Mouse (Mus musculus) intestine, postnatal 0 days (tissue): ENCODE measurements at regions not wholly inside any gene's neighbourhood (a gene's known extent, or its start where the extent isn't known, plus 50 kb on each side); places are given as distances from the start of the nearest gene placed in this dataset.
A peak's percentile ranks its signal among the peaks of the same experiment; 100 is the strongest.

Source experiments
- ATAC-seq: fragments of 200-750 bp; cut with Nextera tagmentation; 2 replicates; pipeline ENCODE4 v1.8.0; 2017; ENCODE audit warnings: mild to moderate bottlenecking, moderate TSS enrichment, moderate library complexity
- H3K27ac ChIP-seq: fragments of 300-500 bp; sonication (generic); 2 replicates; pipeline ENCODE4 v1.5.1; 2014; ENCODE audit warnings: mild to moderate bottlenecking, low read depth, low read length, moderate library complexity
- H3K27me3 ChIP-seq: fragments of 300-500 bp; sonication (generic); replicated peaks from 2 replicates; pipeline ENCODE4 v1.6.1; 2014; ENCODE audit warnings: low read length, mixed read lengths; ENCODE audit not compliant: control insufficient read depth, insufficient read depth
- H3K36me3 ChIP-seq: fragments of 300-500 bp; sonication (generic); 2 replicates; pipeline ENCODE4 v1.6.1; 2014; ENCODE audit warnings: mild to moderate bottlenecking, moderate library complexity; ENCODE audit not compliant: control insufficient read depth, insufficient read depth
- H3K4me1 ChIP-seq: fragments of 300-500 bp; sonication (generic); replicated peaks from 2 replicates; pipeline ENCODE4 v1.6.1; 2014; ENCODE audit warnings: antibody characterized with exemption, low read length, mixed read lengths; ENCODE audit not compliant: control insufficient read depth, insufficient read depth
- H3K4me2 ChIP-seq: fragments of 300-500 bp; sonication (generic); replicated peaks from 2 replicates; pipeline ENCODE4 v1.6.1; 2014; ENCODE audit warnings: low read depth, mild to moderate bottlenecking, moderate library complexity
- H3K4me3 ChIP-seq: fragments of 300-500 bp; sonication (generic); 2 replicates; pipeline ENCODE4 v1.5.1; 2014; ENCODE audit warnings: low read depth, low read length
- H3K9ac ChIP-seq: fragments of 300-500 bp; sonication (generic); 2 replicates; pipeline ENCODE4 v1.6.1; 2014; ENCODE audit warnings: mild to moderate bottlenecking, low read depth, low read length
- H3K9me3 ChIP-seq: fragments of 300-500 bp; sonication (generic); 2 replicates; pipeline ENCODE4 v1.6.1; 2016; ENCODE audit warnings: mixed run types; ENCODE audit not compliant: control insufficient read depth
- CTCF ChIP-seq: sonication (generic); IDR thresholded peaks from 2 replicates; pipeline ENCODE4 v1.5.1; 2016; ENCODE audit warnings: low read depth, mild to moderate bottlenecking, control low read depth, antibody characterized with exemption, moderate library complexity
- WGBS: fragments of 180-500 bp; shearing (Covaris S2); extraction: QIAGEN DNeasy Blood & Tissue Kit; methylation state at CpG from one replicate; pipeline ENCODE4 v1.1.7; 2014; 5-methylcytosine and 5-hydroxymethylcytosine counted together

DNA sequence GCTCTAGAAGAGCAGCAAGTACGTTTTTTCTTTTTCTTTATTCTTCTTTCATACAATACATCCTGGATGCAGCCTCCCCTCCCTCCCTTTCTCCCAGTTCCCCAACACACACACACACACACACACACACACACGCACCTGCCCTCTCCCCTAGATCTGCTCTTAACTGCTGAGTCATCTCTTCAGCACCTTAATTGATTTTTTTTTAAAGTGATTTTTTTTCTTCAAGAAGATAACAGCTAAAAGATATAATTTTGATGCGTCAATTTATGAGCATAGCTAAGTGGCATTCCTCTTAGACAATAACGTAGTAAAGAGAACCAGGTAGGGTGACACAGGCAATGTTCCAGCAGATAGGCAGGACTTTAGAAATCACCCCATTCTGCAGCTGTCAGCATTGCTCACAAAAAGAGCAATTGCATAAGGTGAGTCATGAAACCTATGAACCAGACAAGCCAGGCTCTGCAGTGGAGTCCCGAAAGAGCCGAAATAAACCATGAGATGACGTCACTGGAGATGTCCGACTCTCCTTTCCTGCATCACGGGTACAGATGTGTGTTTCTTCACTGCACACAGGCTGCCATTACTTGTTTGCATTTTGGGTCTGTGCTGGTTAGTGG is 63.9 kb upstream of the Tnrc6a start:
- ATAC-seq, result peak; percentile 45; the same call in 1 of the 2 replicates
- no peak for TF ChIP-seq CTCF
- no peaks in the 10 kb centered on the region for H3K9me3 ChIP-seq
- H3K4me3 ChIP-seq, result no peak overlapping the region
- no peak overlapping the region for H3K4me2 ChIP-seq
- no peak overlapping the region for H3K27ac ChIP-seq
- no peaks in the 10 kb centered on the region for H3K4me1 ChIP-seq
- H3K36me3 ChIP-seq, result no peaks in the 10 kb centered on the region
- 74% methylated on average over 9 of the region's 9 CpGs for WGBS
- H3K27me3 ChIP-seq, result no peaks in the 10 kb centered on the region
- no peak overlapping the region for H3K9ac ChIP-seq

DNA sequence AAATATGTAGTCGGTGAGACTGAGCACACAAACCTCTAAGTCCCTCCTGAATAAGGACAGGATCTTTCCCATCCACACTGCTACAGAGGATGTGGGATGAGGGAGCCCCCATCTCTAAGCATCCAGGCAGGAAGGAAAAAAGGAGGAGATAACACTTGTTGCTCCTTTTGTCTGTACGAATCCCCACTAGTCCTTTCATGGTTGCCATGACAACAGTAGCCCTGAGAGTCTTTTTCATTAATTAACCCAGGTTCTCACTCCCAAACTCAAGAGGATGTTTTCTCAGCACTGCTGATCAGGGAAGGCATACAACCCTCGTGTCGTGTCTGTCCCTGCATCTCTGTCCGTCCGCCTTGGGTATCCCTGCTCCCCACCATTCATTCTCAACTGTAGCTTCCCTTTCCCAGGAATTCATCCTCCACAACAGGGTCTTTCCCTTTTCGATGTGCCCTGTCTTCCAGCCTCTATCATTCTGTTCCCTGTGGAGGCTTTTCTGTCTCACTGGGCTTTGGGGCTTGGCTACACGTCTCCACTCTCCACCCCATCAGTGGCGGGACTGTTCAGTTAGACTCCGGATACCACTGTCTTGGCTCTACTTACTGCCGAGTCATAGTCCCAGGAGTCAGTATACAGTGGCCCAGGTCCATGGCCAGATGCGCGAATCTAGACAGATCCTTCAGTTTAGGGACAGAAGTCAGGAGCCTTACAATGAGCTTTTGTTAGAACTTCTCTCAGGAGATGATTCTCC is 60.2 kb upstream of the Tnrc6a start:
- Histone ChIP-seq H3K4me3 (no peak overlapping the region), H3K27ac (no peak overlapping the region), H3K4me2 (no peak overlapping the region), H3K9me3 (no peaks in the 10 kb centered on the region), H3K4me1 (no peaks in the 10 kb centered on the region), H3K27me3 (no peaks in the 10 kb centered on the region), H3K9ac (no peak overlapping the region), H3K36me3 (no peaks in the 10 kb centered on the region)
- TF ChIP-seq CTCF, result no peak
- ATAC-seq, result no peak
- WGBS, result 69% methylated on average over 13 of the region's 13 CpGs

DNA sequence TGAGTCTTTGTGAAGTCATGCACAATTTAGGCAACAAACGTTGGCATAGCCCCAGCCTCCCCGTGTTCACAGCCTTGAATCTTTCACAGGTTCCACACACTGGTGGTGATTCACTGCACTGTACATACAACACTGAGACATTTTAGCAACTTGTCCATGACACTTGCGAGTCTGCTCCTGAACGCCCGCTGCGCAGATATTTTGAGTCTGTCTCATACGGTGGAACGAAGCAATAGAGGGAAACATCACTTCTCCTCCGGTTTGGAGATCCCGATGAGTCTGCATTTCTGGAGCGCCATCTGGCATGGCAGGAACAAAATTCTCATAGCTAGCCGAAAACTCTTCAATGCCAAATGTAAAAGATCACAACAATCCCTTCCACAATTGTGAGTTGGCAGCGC is 57.7 kb upstream of the Tnrc6a start:
- 88% methylated on average over 13 of the region's 13 CpGs for WGBS
- H3K4me1 ChIP-seq, result no peaks in the 10 kb centered on the region
- ATAC-seq, result no peak
- no peak overlapping the region for H3K4me2 ChIP-seq
- H3K9ac ChIP-seq, result no peak overlapping the region
- H3K36me3 ChIP-seq, result no peaks in the 10 kb centered on the region
- no peak overlapping the region for H3K27ac ChIP-seq
- no peak overlapping the region for H3K4me3 ChIP-seq
- TF ChIP-seq CTCF, result no peak
- no peaks in the 10 kb centered on the region for H3K9me3 ChIP-seq
- H3K27me3 ChIP-seq, result no peaks in the 10 kb centered on the region

DNA sequence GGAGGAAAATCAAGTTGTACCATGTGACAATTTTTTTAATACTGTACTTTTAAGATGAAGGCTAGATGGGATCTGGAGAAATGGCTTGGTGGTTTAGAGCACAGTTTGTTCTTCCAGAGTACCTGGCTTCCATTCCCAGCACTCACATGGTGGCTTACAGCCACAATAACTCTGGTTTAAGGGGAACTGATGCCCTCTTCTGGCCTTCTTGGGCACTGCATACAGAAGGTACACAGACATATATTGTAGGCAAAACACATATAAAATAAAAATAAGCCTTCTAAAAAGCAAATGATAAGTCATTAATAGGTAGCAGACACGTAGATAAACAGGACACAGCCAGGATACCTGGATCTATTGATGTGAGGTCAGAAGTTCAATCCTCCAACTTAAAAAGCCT is 56.3 kb upstream of the Tnrc6a start:
- Histone ChIP-seq H3K4me3 (no peak overlapping the region), H3K4me2 (no peak overlapping the region), H3K9ac (no peak overlapping the region), H3K4me1 (no peaks in the 10 kb centered on the region), H3K27me3 (no peaks in the 10 kb centered on the region), H3K9me3 (no peaks in the 10 kb centered on the region), H3K36me3 (no peaks in the 10 kb centered on the region), H3K27ac (no peak overlapping the region)
- 81% methylated on average over 1 of the region's 1 CpGs for WGBS
- no peak for ATAC-seq
- peak; percentile 31 for TF ChIP-seq CTCF

DNA sequence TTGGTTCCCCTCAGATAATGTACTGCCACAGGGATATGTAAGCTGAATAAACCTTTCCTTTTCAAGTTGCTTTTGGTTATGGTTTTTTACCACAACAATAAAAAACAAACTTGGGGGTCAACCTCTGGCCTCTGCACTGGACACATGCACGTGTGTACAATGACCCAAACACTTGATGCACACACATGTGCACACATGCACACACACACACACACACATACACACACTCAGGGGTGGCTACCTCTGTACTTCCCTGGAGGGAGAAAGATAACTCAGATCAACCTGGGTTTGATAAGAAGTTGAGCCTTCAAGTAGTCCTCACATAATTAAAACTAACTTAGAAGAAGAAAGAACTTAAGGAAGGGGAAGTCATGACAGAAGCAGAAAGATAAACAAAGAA is 55.4 kb upstream of the Tnrc6a start:
- H3K4me1 ChIP-seq, result no peaks in the 10 kb centered on the region
- TF ChIP-seq CTCF, result no peak
- no peaks in the 10 kb centered on the region for H3K36me3 ChIP-seq
- WGBS, result 62% methylated on average over 1 of the region's 1 CpGs
- H3K27ac ChIP-seq, result no peak overlapping the region
- ATAC-seq, result no peak
- no peak overlapping the region for H3K9ac ChIP-seq
- no peaks in the 10 kb centered on the region for H3K27me3 ChIP-seq
- H3K4me2 ChIP-seq, result no peak overlapping the region
- H3K4me3 ChIP-seq, result no peak overlapping the region
- no peaks in the 10 kb centered on the region for H3K9me3 ChIP-seq

DNA sequence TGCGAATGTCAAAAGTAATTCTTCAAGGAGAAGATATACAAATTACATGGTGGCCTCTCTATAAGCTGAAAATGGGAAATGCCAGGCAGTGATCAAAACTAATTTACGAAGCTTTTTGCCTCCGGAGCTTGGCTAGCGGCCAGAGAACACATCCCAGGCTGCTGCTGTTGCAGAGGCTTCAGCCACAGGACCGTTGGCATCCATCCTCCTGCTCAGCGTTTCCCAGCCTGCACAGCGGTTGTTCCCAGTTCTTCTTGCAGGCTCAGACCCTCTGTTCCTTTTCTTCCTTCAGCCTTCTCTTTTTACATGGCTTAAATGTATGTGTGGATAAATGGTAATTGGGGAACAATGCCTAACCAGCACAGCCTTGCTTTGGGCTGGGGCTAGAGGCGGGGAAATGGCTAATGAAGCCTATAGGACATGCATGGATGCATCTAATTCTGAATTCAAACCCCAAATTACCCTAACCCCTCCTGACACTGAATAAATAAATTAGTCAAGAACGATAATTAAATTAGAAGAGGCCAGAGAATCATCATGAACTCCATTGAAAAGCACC is 54.9 kb upstream of the Tnrc6a start:
- H3K36me3 ChIP-seq, result no peaks in the 10 kb centered on the region
- H3K27me3 ChIP-seq, result no peaks in the 10 kb centered on the region
- WGBS, result 50% methylated on average over 9 of the region's 9 CpGs
- no peak overlapping the region for H3K9ac ChIP-seq
- no peak overlapping the region for H3K4me3 ChIP-seq
- TF ChIP-seq CTCF, result no peak
- no peaks in the 10 kb centered on the region for H3K4me1 ChIP-seq
- no peaks in the 10 kb centered on the region for H3K9me3 ChIP-seq
- no peak overlapping the region for H3K4me2 ChIP-seq
- H3K27ac ChIP-seq, result no peak overlapping the region
- ATAC-seq, result no peak
